Mouse (Mus musculus) limb, embryonic 14.5 days (tissue): ENCODE results near the gene Lin7a. TPM values are rescaled to one million over a fixed set of nuclear protein-coding genes. Genes with fewer than 3 reads are reported as not detected.

Experiments
- ATAC-seq: fragments of 200-750 bp; cut with Nextera tagmentation; 2 replicates; pipeline ENCODE4 v1.8.0; 2017; ENCODE audit warnings: low read depth, moderate number of reproducible peaks, moderate TSS enrichment; ENCODE audit not compliant: low FRiP score
- DNase-seq: peaks from one replicate; pipeline ENCODE4 v3.0.0-alpha.2; 2015; ENCODE audit warnings: low spot score
- H3K27ac ChIP-seq: fragments of 300-500 bp; sonication (generic); replicated peaks from 2 replicates; pipeline ENCODE4 v1.5.1; 2014; ENCODE audit warnings: low read depth, mild to moderate bottlenecking, low read length, moderate library complexity, mixed read lengths
- H3K27me3 ChIP-seq: fragments of 300-500 bp; sonication (generic); 2 replicates; pipeline ENCODE4 v1.6.1; 2014; ENCODE audit warnings: low read length, mixed read lengths; ENCODE audit not compliant: control insufficient read depth, insufficient read depth
- H3K36me3 ChIP-seq: fragments of 300-500 bp; sonication (generic); 2 replicates; pipeline ENCODE4 v1.6.1; 2014; ENCODE audit warnings: mild to moderate bottlenecking, low read length, moderate library complexity, mixed read lengths; ENCODE audit not compliant: control insufficient read depth, insufficient read depth
- H3K4me1 ChIP-seq: fragments of 300-500 bp; sonication (generic); 2 replicates; pipeline ENCODE4 v1.6.1; 2014; ENCODE audit warnings: antibody characterized with exemption, low read length, mixed read lengths; ENCODE audit not compliant: control insufficient read depth, insufficient read depth
- H3K4me2 ChIP-seq: fragments of 300-500 bp; sonication (generic); replicated peaks from 2 replicates; pipeline ENCODE4 v1.6.1; 2014; ENCODE audit warnings: low read depth, mild to moderate bottlenecking, low read length, moderate library complexity; ENCODE audit not compliant: severe bottlenecking
- H3K4me3 ChIP-seq: fragments of 300-500 bp; sonication (generic); replicated peaks from 2 replicates; pipeline ENCODE4 v1.5.1; 2014; ENCODE audit warnings: low read length
- H3K9ac ChIP-seq: fragments of 300-500 bp; sonication (generic); 2 replicates; pipeline ENCODE4 v1.6.1; 2014; ENCODE audit warnings: mild to moderate bottlenecking, low read depth, low read length, moderate library complexity; ENCODE audit not compliant: severe bottlenecking
- H3K9me3 ChIP-seq: fragments of 300-500 bp; sonication (generic); 2 replicates; pipeline ENCODE4 v1.6.1; 2016; ENCODE audit warnings: low read length; ENCODE audit not compliant: control insufficient read depth
- POLR2A ChIP-seq: fragments of 200-500 bp; IDR thresholded peaks from 2 replicates; pipeline ENCODE4 v1.8.0; 2012; ENCODE audit warnings: inconsistent platforms, mild to moderate bottlenecking, moderate library complexity, borderline replicate concordance; ENCODE audit not compliant: insufficient read depth, insufficient read length; ENCODE audit errors: extremely low read depth
- WGBS: fragments of 180-500 bp; shearing (Covaris S2); extraction: QIAGEN DNeasy Blood & Tissue Kit; methylation state at CpG from one replicate; pipeline ENCODE4 v1.1.7; 2014; 5-methylcytosine and 5-hydroxymethylcytosine counted together
- polyA plus RNA-seq, 2 experiments: library from polyadenylated mRNA; depleted of rRNA in 1 of 2; stranded (reverse) in 1 of 2; unstranded in 1 of 2; fragments of >200 nt; fragmentation: Nextera tagmentation in 1 of 2; extraction: Ambion mirVana in 1 of 2; gene quantifications; 2 replicates each; pipeline versions ENCODE4 v1.2.1 to v1.2.3; 2012 to 2014

Lin7a gene
- polyA plus RNA-seq, 2 experiments: 2.6 to 5.2 TPM

DNA sequence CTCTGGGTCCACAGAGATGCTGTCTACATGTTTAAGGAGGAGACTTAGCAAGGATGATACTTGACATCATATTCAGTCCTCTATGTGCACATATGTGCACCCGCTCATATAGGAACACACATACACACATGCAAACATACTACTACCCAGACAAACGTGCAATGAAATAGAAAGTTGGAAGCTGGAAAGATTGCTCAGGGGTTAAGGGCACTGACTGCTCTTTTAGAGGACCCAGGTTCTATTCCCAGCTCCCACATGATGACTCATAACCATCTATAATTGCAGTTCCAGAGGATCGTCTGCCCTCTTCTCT is 19.0 kb upstream of the Lin7a start:
- Histone ChIP-seq H3K4me2 (no peak overlapping the region), H3K36me3 (no peaks in the 10 kb centered on the region), H3K9me3 (no peaks in the 10 kb centered on the region), H3K27ac (no peak overlapping the region), H3K9ac (no peak overlapping the region), H3K27me3 (no peaks in the 10 kb centered on the region), H3K4me1 (no peaks in the 10 kb centered on the region), H3K4me3 (no peak overlapping the region)
- WGBS: 79% methylated on average over 3 of the region's 3 CpGs
- DNase-seq (no peak), ATAC-seq (no peak)
- no peak for TF ChIP-seq POLR2A

DNA sequence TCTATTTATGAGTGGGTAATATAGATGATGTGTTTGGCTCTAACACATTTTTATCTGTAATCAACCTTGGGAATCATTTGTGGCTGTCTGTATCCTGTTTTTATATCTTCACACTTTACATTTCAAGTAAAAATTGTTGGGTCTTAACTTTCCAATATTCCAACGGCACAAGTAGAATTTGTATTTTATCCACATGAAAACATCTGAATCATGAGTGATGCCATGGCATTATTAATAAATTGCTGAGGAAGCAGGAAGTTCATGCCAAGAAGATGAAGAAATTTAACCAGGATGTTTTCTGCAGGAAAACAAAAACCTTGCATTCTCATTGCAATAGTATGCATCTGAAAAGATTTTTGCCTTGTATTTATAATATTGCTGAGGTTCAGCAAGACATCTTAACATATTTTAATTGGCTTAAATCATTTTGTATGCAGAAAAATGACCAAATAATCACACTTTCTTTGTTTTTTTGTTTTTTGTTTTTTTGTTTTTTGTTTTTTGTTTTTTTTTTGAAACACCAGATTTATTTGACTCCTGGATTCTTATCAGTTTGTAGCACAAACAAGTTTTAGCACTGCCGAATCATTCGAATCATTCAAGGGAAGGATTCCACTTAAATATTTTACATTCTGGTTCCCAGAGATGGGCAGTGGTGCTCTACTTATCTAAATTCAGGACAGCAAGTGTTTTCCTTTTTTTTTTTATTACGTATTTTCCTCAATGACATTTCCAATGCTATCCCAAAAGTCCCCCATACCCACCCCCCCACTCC is 18.1 kb upstream of the Lin7a start:
- Histone ChIP-seq H3K27ac (no peak overlapping the region), H3K4me1 (no peaks in the 10 kb centered on the region), H3K4me2 (no peak overlapping the region), H3K36me3 (no peaks in the 10 kb centered on the region), H3K27me3 (no peaks in the 10 kb centered on the region), H3K9me3 (no peaks in the 10 kb centered on the region), H3K9ac (no peak overlapping the region), H3K4me3 (no peak overlapping the region)
- 85% methylated on average over 4 of the region's 4 CpGs for WGBS
- no peak for ATAC-seq
- TF ChIP-seq POLR2A: no peak
- no peak for DNase-seq

DNA sequence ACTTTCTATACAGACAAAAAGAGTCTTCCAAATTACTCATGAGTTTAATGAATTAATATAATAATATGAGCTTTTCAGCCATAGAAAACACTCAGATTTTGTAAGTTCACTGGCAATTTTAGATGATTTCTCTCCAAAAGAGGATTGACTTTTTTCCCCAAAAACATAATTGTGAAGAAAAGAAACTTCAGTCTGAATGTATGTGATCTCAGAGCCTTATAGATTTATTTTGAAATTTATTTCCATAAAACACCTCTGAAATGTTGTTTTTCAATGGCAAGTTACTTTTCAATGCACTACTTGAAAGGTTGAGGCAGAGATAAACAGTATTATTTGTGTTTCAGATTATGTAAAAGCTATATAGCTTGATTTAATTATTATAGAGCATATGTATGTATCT is 16.8 kb upstream of the Lin7a start:
- H3K9ac ChIP-seq: no peak overlapping the region
- no peak for DNase-seq
- no peaks in the 10 kb centered on the region for H3K27me3 ChIP-seq
- no peak for ATAC-seq
- no peak overlapping the region for H3K4me3 ChIP-seq
- H3K4me1 ChIP-seq: no peaks in the 10 kb centered on the region
- TF ChIP-seq POLR2A: no peak
- H3K27ac ChIP-seq: no peak overlapping the region
- H3K4me2 ChIP-seq: no peak overlapping the region
- H3K9me3 ChIP-seq: no peaks in the 10 kb centered on the region
- no peaks in the 10 kb centered on the region for H3K36me3 ChIP-seq

DNA sequence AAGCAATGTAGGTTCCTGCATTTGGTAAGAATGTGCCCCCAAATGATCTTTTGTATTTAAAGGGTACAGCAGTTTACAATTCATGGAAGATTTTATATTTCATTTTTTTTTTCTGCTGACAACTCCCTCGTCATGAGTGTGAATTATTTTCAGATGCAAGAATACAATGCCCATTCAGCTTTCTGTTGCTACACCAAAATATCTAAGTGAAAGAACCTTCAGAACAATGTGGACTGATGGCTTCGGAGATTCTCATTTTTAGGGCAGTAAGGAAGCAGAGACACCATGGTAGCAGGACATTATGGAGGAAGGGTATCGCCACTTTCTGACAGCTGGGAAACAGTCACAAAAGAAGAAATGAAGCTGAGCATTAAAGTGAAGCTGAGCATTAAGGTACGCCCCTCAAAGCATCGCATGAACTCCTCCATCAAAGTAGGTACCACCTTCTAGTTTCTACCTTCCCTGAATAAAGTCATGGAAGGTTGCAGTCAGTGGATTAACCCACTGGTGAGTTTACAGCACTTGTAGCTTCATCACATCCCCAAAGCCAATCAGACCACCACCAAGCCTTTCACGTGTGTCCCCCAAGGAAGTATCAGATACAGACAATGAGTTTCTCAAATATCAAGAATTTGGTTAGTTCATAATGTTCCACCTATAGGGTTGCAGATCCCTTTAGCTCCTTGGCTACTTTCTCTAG is 16.0 kb upstream of the Lin7a start:
- no peaks in the 10 kb centered on the region for H3K36me3 ChIP-seq
- ATAC-seq (no peak), DNase-seq (no peak)
- no peak overlapping the region for H3K4me2 ChIP-seq
- no peaks in the 10 kb centered on the region for H3K4me1 ChIP-seq
- WGBS: 88% methylated on average over 6 of the region's 6 CpGs
- TF ChIP-seq POLR2A: no peak
- H3K4me3 ChIP-seq: no peak overlapping the region
- H3K27ac ChIP-seq: no peak overlapping the region
- no peaks in the 10 kb centered on the region for H3K27me3 ChIP-seq
- no peak overlapping the region for H3K9ac ChIP-seq
- no peaks in the 10 kb centered on the region for H3K9me3 ChIP-seq

DNA sequence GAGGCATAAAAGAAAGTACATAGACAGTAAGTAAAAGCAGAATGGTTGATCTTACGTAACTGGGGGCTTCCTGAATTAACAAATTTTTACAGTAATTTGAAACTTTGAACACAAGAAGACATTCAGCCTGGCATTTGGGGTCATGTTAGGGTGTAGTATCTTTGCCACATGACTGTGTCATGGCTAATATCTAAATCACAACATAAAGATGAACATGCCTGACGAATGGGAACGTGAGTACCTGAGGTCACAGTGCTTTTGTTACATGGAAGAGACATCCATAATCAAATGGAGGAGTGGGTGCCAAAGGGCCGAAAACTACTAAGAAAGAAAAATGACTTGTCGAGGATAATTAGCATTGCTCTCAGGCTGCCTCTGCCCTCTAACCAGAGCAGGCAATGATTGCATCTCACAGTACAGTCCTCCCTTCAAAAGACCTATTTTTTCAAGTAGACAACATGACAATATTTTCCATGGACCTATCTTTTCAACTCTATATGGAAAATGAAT is 15.0 kb upstream of the Lin7a start:
- no peak for ATAC-seq
- WGBS: 72% methylated on average over 5 of the region's 5 CpGs
- H3K36me3 ChIP-seq: no peaks in the 10 kb centered on the region

More for the DNA sequence above, 15.0 kb upstream of the Lin7a start:
- H3K9ac ChIP-seq: no peak overlapping the region
- H3K9me3 ChIP-seq: no peaks in the 10 kb centered on the region
- H3K4me3 ChIP-seq: no peak overlapping the region
- DNase-seq: no peak
- H3K4me1 ChIP-seq: no peaks in the 10 kb centered on the region
- no peaks in the 10 kb centered on the region for H3K27me3 ChIP-seq
- no peak overlapping the region for H3K27ac ChIP-seq
- no peak overlapping the region for H3K4me2 ChIP-seq
- no peak for TF ChIP-seq POLR2A
